Mouse (Mus musculus) inflammation-experienced regulatory T-cells, adult 16 weeks (primary cell): Measurements from ENCODE around the gene Prl8a6. TPM values are rescaled to one million over a fixed set of nuclear protein-coding genes. Genes with fewer than 3 reads are reported as not detected.

Experiments used
- polyA plus RNA-seq: library from polyadenylated mRNA; unstranded; fragments of 100-300 nt; shearing (Covaris generic); gene quantifications from one replicate; pipeline ENCODE4 v1.2.1, GENCODE M21; 2017

The Prl8a6 gene
- polyA plus RNA-seq, result not detected

DNA sequence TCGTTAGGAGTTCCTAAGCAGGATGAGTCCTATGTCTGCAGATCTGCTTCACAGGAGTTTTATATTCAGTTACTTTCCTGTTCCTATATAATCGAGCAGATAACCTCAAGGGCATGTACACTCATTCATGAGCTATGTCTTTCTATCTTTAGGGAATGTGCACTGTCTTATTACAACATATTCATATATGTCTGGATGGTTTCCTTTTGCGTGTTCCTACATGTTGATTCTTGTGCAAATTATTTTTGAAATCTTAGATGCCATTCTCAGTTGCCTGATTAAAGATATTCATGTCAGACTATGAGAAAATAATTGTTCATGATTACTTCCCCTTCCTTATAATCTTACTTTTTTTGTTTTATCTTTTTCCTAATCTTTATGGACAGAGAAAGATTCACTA is at the start of gene Prl8a6:
Gene Prl8a6, minus strand, starts transcription at position 101 of the 400 bp plus-strand sequence.

GRCm38 (mm10) chr13:27390746-27391145 is 47.7 kb downstream of the Prl8a6 start, which contains the start of gene Prl2b1:
Prl2b1 (minus strand) TSS chr13:27390846.

Other genes starting within 250 kb of the Prl8a6 start
- gene Prl3c1, start 242.0 kb downstream of the Prl8a6 start, polyA plus RNA-seq, result not detected
- not detected for gene Prl3b1, start 196.8 kb downstream of the Prl8a6 start, polyA plus RNA-seq
- gene Prl3a1, start 179.3 kb downstream of the Prl8a6 start, polyA plus RNA-seq, result not detected
- not detected for gene Prl6a1, start 126.1 kb downstream of the Prl8a6 start, polyA plus RNA-seq
- not detected for gene Prl8a2, start 93.0 kb downstream of the Prl8a6 start, polyA plus RNA-seq
- not detected for gene Prl2b1, start 47.8 kb downstream of the Prl8a6 start, polyA plus RNA-seq
- not detected for gene Prl8a8, start 74.5 kb upstream of the Prl8a6 start, polyA plus RNA-seq
- not detected for gene Prl8a9, start 125.9 kb upstream of the Prl8a6 start, polyA plus RNA-seq
- not detected for gene Prl8a1, start 143.5 kb upstream of the Prl8a6 start, polyA plus RNA-seq
- not detected for gene Prl7b1, start 171.9 kb upstream of the Prl8a6 start, polyA plus RNA-seq
- not detected for gene Prl7a1, start 203.8 kb upstream of the Prl8a6 start, polyA plus RNA-seq
- not detected for gene Prl7a2, start 229.3 kb upstream of the Prl8a6 start, polyA plus RNA-seq